Mouse (Mus musculus): ENCODE data around the gene Ldlrad3. TPM values are rescaled to one million over a fixed set of nuclear protein-coding genes. Genes with fewer than 3 reads are reported as not detected.

Ldlrad3 gene
- polyA plus RNA-seq, 1 experiment from 2014 or later: 50.0 TPM

GRCm38 (mm10) chr2:102117402-102117760 lies 68.8 kb downstream of the Ldlrad3 start:
- Histone ChIP-seq H3K27ac (ENCODE audit: low read length) (peak overlapping the region; percentile 61), H3K4me3 (replicated peaks; ENCODE audit: low read length) (no peak overlapping the region), H3K4me2 (ENCODE audit: low read depth, low read length) (no peak overlapping the region), H3K36me3 (ENCODE audit: control insufficient read depth, insufficient read depth, low read length) (no peaks in the 10 kb centered on the region), H3K9ac (ENCODE audit: low read length) (no peak overlapping the region), H3K4me1 (ENCODE audit: control insufficient read depth, insufficient read depth, low read length) (peaks cover 56% of the 10 kb centered on the region), H3K9me3 (replicated peaks; ENCODE audit: control insufficient read depth, low read length) (no peaks in the 10 kb centered on the region), H3K27me3 (ENCODE audit: control insufficient read depth, insufficient read depth, low read length) (no peaks in the 10 kb centered on the region)
- ATAC-seq (ENCODE audit: insufficient read depth, low FRiP score): no peak
- WGBS: 52% methylated on average over 6 of the region's 6 CpGs

- H3K9me3 ChIP-seq (replicated peaks; ENCODE audit: control insufficient read depth, low read length): no peaks in the 10 kb centered on the region
- H3K4me3 ChIP-seq (replicated peaks; ENCODE audit: low read length): no peak overlapping the region
- peak; percentile 63 for ATAC-seq (ENCODE audit: insufficient read depth, low FRiP score)
- no peaks in the 10 kb centered on the region for H3K27me3 ChIP-seq (ENCODE audit: control insufficient read depth, insufficient read depth, low read length)
- no peak overlapping the region; the same call in 1 of the 2 replicates for H3K9ac ChIP-seq (ENCODE audit: low read length)
- H3K36me3 ChIP-seq (ENCODE audit: control insufficient read depth, insufficient read depth, low read length): no peaks in the 10 kb centered on the region
- H3K4me2 ChIP-seq (ENCODE audit: low read depth, low read length): no peak overlapping the region
- 28% methylated on average over 9 of the region's 9 CpGs for WGBS
- H3K27ac ChIP-seq (ENCODE audit: low read length): peak overlapping the region; percentile 61
- H3K4me1 ChIP-seq (ENCODE audit: control insufficient read depth, insufficient read depth, low read length): peaks cover 50% of the 10 kb centered on the region
These were observed 69.4 kb downstream of the Ldlrad3 start for GRCm38 (mm10) chr2:102116521-102117401.

GRCm38 (mm10) chr2:102113801-102114200 lies 72.4 kb downstream of the Ldlrad3 start:
- WGBS: 88% methylated on average over 3 of the region's 3 CpGs
- no peaks in the 10 kb centered on the region for H3K27me3 ChIP-seq (ENCODE audit: control insufficient read depth, insufficient read depth, low read length)
- no peak for ATAC-seq (ENCODE audit: insufficient read depth, low FRiP score)
- no peaks in the 10 kb centered on the region for H3K9me3 ChIP-seq (replicated peaks; ENCODE audit: control insufficient read depth, low read length)
- no peaks in the 10 kb centered on the region for H3K36me3 ChIP-seq (ENCODE audit: control insufficient read depth, insufficient read depth, low read length)
- no peak overlapping the region for H3K4me2 ChIP-seq (ENCODE audit: low read depth, low read length)
- H3K9ac ChIP-seq (ENCODE audit: low read length): no peak overlapping the region
- peaks cover 25% of the 10 kb centered on the region for H3K4me1 ChIP-seq (ENCODE audit: control insufficient read depth, insufficient read depth, low read length)
- no peak overlapping the region for H3K27ac ChIP-seq (ENCODE audit: low read length)
- H3K4me3 ChIP-seq (replicated peaks; ENCODE audit: low read length): no peak overlapping the region

- H3K36me3 ChIP-seq (ENCODE audit: control insufficient read depth, insufficient read depth, low read length): no peaks in the 10 kb centered on the region
- H3K4me2 ChIP-seq (ENCODE audit: low read depth, low read length): no peak overlapping the region
- H3K27me3 ChIP-seq (ENCODE audit: control insufficient read depth, insufficient read depth, low read length): no peaks in the 10 kb centered on the region
- H3K9me3 ChIP-seq (replicated peaks; ENCODE audit: control insufficient read depth, low read length): no peaks in the 10 kb centered on the region
- H3K9ac ChIP-seq (ENCODE audit: low read length): no peak overlapping the region
- no peak overlapping the region for H3K4me3 ChIP-seq (replicated peaks; ENCODE audit: low read length)
- 59% methylated on average over 12 of the region's 12 CpGs for WGBS
- peaks cover 21% of the 10 kb centered on the region for H3K4me1 ChIP-seq (ENCODE audit: control insufficient read depth, insufficient read depth, low read length)
- H3K27ac ChIP-seq (ENCODE audit: low read length): no peak overlapping the region
- ATAC-seq (ENCODE audit: insufficient read depth, low FRiP score): peak; percentile 79; the same call in 1 of the 2 replicates
These were observed 72.9 kb downstream of the Ldlrad3 start for GRCm38 (mm10) chr2:102113323-102113722.

- no peaks in the 10 kb centered on the region for H3K9me3 ChIP-seq (replicated peaks; ENCODE audit: control insufficient read depth, low read length)
- H3K4me1 ChIP-seq (ENCODE audit: control insufficient read depth, insufficient read depth, low read length): peaks cover 15% of the 10 kb centered on the region
- no peaks in the 10 kb centered on the region for H3K27me3 ChIP-seq (ENCODE audit: control insufficient read depth, insufficient read depth, low read length)
These were observed 74.2 kb downstream of the Ldlrad3 start for GRCm38 (mm10) chr2:102111906-102112499.

GRCm38 (mm10) chr2:102110306-102110705 lies 75.9 kb downstream of the Ldlrad3 start:
- peaks cover 4% of the 10 kb centered on the region for H3K4me1 ChIP-seq (ENCODE audit: control insufficient read depth, insufficient read depth, low read length)

More at GRCm38 (mm10) chr2:102111906-102112499, 74.2 kb downstream of the Ldlrad3 start:
- Histone ChIP-seq H3K4me2 (ENCODE audit: low read depth, low read length) (no peak overlapping the region), H3K36me3 (ENCODE audit: control insufficient read depth, insufficient read depth, low read length) (no peaks in the 10 kb centered on the region), H3K4me3 (replicated peaks; ENCODE audit: low read length) (no peak overlapping the region), H3K9ac (ENCODE audit: low read length) (no peak overlapping the region), H3K27ac (ENCODE audit: low read length) (no peak overlapping the region)
- WGBS: 66% methylated on average over 13 of the region's 13 CpGs
- ATAC-seq (ENCODE audit: insufficient read depth, low FRiP score): no peak

GRCm38 (mm10) chr2:102107280-102107679 lies 78.9 kb downstream of the Ldlrad3 start:
- Histone ChIP-seq H3K4me2 (ENCODE audit: low read depth, low read length) (no peak overlapping the region), H3K36me3 (ENCODE audit: control insufficient read depth, insufficient read depth, low read length) (no peaks in the 10 kb centered on the region), H3K4me1 (ENCODE audit: control insufficient read depth, insufficient read depth, low read length) (no peaks in the 10 kb centered on the region; the same call in 1 of the 2 replicates), H3K4me3 (replicated peaks; ENCODE audit: low read length) (no peak overlapping the region), H3K27me3 (ENCODE audit: control insufficient read depth, insufficient read depth, low read length) (no peaks in the 10 kb centered on the region), H3K9me3 (replicated peaks; ENCODE audit: control insufficient read depth, low read length) (no peaks in the 10 kb centered on the region), H3K9ac (ENCODE audit: low read length) (no peak overlapping the region), H3K27ac (ENCODE audit: low read length) (no peak overlapping the region)
- 65% methylated on average over 6 of the region's 6 CpGs for WGBS
- ATAC-seq (ENCODE audit: insufficient read depth, low FRiP score): no peak

More at GRCm38 (mm10) chr2:102110306-102110705, 75.9 kb downstream of the Ldlrad3 start:
- Histone ChIP-seq H3K4me3 (replicated peaks; ENCODE audit: low read length) (no peak overlapping the region), H3K27ac (ENCODE audit: low read length) (no peak overlapping the region), H3K4me2 (ENCODE audit: low read depth, low read length) (no peak overlapping the region), H3K27me3 (ENCODE audit: control insufficient read depth, insufficient read depth, low read length) (no peaks in the 10 kb centered on the region), H3K36me3 (ENCODE audit: control insufficient read depth, insufficient read depth, low read length) (no peaks in the 10 kb centered on the region), H3K9me3 (replicated peaks; ENCODE audit: control insufficient read depth, low read length) (no peaks in the 10 kb centered on the region), H3K9ac (ENCODE audit: low read length) (no peak overlapping the region)
- 82% methylated on average over 2 of the region's 2 CpGs for WGBS
- no peak for ATAC-seq (ENCODE audit: insufficient read depth, low FRiP score)

- no peaks in the 10 kb centered on the region; the same call in 1 of the 2 replicates for H3K4me1 ChIP-seq (ENCODE audit: control insufficient read depth, insufficient read depth, low read length)
- H3K4me3 ChIP-seq (replicated peaks; ENCODE audit: low read length): no peak overlapping the region
- H3K9me3 ChIP-seq (replicated peaks; ENCODE audit: control insufficient read depth, low read length): no peaks in the 10 kb centered on the region
- 92% methylated on average over 6 of the region's 6 CpGs for WGBS
- no peaks in the 10 kb centered on the region for H3K27me3 ChIP-seq (ENCODE audit: control insufficient read depth, insufficient read depth, low read length)
- H3K36me3 ChIP-seq (ENCODE audit: control insufficient read depth, insufficient read depth, low read length): no peaks in the 10 kb centered on the region
- no peak overlapping the region for H3K27ac ChIP-seq (ENCODE audit: low read length)
- H3K9ac ChIP-seq (ENCODE audit: low read length): no peak overlapping the region
- H3K4me2 ChIP-seq (ENCODE audit: low read depth, low read length): no peak overlapping the region
- ATAC-seq (ENCODE audit: insufficient read depth, low FRiP score): no peak
These were observed 79.5 kb downstream of the Ldlrad3 start for GRCm38 (mm10) chr2:102106728-102107127.

GRCm38 (mm10) chr2:102105454-102105853 lies 80.7 kb downstream of the Ldlrad3 start:
- Histone ChIP-seq H3K9ac (ENCODE audit: low read length) (no peak overlapping the region), H3K9me3 (replicated peaks; ENCODE audit: control insufficient read depth, low read length) (no peaks in the 10 kb centered on the region), H3K27ac (ENCODE audit: low read length) (no peak overlapping the region), H3K4me1 (ENCODE audit: control insufficient read depth, insufficient read depth, low read length) (no peaks in the 10 kb centered on the region; the same call in 1 of the 2 replicates), H3K36me3 (ENCODE audit: control insufficient read depth, insufficient read depth, low read length) (no peaks in the 10 kb centered on the region), H3K4me2 (ENCODE audit: low read depth, low read length) (no peak overlapping the region), H3K27me3 (ENCODE audit: control insufficient read depth, insufficient read depth, low read length) (no peaks in the 10 kb centered on the region), H3K4me3 (replicated peaks; ENCODE audit: low read length) (no peak overlapping the region)
- 81% methylated on average over 2 of the region's 2 CpGs for WGBS
- ATAC-seq (ENCODE audit: insufficient read depth, low FRiP score): no peak

All from stomach, embryonic 16.5 days (tissue).